Mouse (Mus musculus): Measurements from ENCODE around the gene Gm5169.
"Not testable (repeated sequence)": the region's sequence is repeated elsewhere in the genome, so short reads cannot be mapped to it uniquely, and the experiment has no call there.

The Gm5169 gene

DNA sequence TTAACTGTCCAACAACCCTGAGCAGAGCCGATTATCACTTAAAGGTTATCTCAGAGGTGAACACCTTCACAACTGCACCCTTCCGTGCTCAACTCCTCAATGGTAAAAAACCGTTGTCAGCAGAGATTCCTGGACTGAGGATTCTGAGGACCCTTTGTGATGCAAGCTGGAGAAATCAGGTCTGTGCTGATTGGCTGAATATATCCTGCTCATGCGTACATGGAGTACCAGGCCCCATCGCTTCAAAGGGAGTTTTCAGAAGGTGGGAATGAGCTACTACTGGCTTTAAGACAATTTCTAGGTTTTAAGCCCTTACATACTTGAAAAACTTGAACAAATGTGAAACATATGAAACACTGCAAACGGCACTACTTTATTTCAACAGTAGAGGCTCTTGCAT is at the start of gene Gm5169:
Gm5169 (minus strand) TSS at position 101 of the 400 bp plus-strand sequence.
- not testable (repeated sequence) for DNase-seq (ENCODE audit: extremely low read depth, insufficient read length, low spot score)

DNA sequence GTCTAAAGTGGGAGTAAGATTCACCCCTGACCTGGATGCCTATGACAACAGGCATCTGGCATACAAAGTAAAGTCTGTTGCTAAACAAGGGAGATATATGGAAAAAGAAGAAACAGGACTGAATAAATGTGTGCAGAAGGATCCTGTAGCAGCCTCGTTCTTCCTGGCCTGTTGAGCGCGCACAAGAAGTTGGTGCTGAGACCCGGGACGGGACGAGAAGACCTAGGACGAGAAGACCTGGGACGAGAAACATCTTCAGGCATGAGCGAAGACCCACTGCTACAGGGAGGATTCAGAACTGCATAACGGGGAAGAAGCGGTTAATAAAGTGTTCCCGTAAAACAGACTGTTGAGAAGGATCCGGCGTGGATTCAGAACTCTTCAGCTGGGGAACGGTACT is 46.2 kb upstream of the Gm5169 start:
- DNase-seq (ENCODE audit: extremely low read depth, insufficient read length, low spot score), result not testable (repeated sequence)

Data from 3134 (cell line).